Mouse (Mus musculus) midbrain, embryonic 10.5 days (tissue): Measurements from ENCODE around the gene Apon. TPM values are rescaled to one million over a fixed set of nuclear protein-coding genes. Genes with fewer than 3 reads are reported as not detected.
"Not testable (repeated sequence)": the region's sequence is repeated elsewhere in the genome, so short reads cannot be mapped to it uniquely, and the experiment has no call there.

ENCODE experiments used
- DNase-seq: peaks from one replicate; pipeline ENCODE4 v3.0.0-alpha.2; 2017; ENCODE audit warnings: low spot score
- H3K27ac ChIP-seq: fragments of 300-500 bp; sonication (generic); replicated peaks from 2 replicates; pipeline ENCODE4 v1.5.1; 2016; ENCODE audit warnings: mild to moderate bottlenecking
- H3K27me3 ChIP-seq: fragments of 300-500 bp; sonication (generic); 2 replicates; pipeline ENCODE4 v1.6.1; 2016; ENCODE audit warnings: low read depth, mild to moderate bottlenecking; ENCODE audit not compliant: poor library complexity, severe bottlenecking
- H3K36me3 ChIP-seq: fragments of 300-500 bp; sonication (generic); 2 replicates; pipeline ENCODE4 v1.6.1; 2016; ENCODE audit warnings: mild to moderate bottlenecking, moderate library complexity
- H3K4me1 ChIP-seq: fragments of 300-500 bp; sonication (generic); 2 replicates; pipeline ENCODE4 v1.6.1; 2016
- H3K4me3 ChIP-seq: fragments of 300-500 bp; sonication (generic); 2 replicates; pipeline ENCODE4 v1.5.1; 2016; ENCODE audit warnings: mild to moderate bottlenecking, moderate library complexity
- H3K9me3 ChIP-seq: fragments of 300-500 bp; sonication (generic); replicated peaks from 2 replicates; pipeline ENCODE4 v1.6.1; 2016; ENCODE audit warnings: mild to moderate bottlenecking
- WGBS: fragments of 180-500 bp; shearing (Covaris S2); methylation state at CpG from one replicate; pipeline ENCODE4 v1.1.7; 2016; 5-methylcytosine and 5-hydroxymethylcytosine counted together
- polyA plus RNA-seq: library from polyadenylated mRNA; unstranded; fragments of >200 nt; fragmentation: Nextera tagmentation; extraction: Ambion mirVana; gene quantifications from 2 replicates; pipeline ENCODE4 v1.2.1, GENCODE M21; 2016

Gene Apon
- polyA plus RNA-seq, 1 experiment from 2014 or later, result 0.73 TPM

DNA sequence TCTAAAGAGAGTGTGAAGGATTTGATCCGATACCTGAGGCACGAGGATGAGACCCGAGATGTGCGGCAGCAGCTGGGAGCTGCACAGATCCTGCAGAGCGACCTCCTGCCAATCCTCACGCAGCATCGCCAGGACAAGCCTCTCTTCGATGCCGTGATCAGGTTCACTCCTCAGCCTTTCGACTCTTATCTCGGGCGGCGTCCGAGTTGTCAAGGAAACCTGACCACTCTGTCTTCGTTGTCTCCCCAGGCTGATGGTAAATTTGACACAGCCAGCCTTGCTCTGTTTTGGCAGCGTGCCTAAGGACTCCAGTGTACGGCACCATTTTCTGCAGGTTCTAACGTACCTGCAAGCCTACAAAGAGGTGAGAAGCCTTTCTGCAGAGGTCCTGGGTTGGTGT is 13.8 kb upstream of the Apon start:
- Histone ChIP-seq H3K4me3 (no peak overlapping the region), H3K9me3 (no peaks in the 10 kb centered on the region), H3K36me3 (peaks cover 78% of the 10 kb centered on the region), H3K27me3 (no peaks in the 10 kb centered on the region), H3K4me1 (peaks cover 12% of the 10 kb centered on the region), H3K27ac (no peak overlapping the region)
- WGBS, result 94% methylated on average over 18 of the region's 18 CpGs
- no peak for DNase-seq

DNA sequence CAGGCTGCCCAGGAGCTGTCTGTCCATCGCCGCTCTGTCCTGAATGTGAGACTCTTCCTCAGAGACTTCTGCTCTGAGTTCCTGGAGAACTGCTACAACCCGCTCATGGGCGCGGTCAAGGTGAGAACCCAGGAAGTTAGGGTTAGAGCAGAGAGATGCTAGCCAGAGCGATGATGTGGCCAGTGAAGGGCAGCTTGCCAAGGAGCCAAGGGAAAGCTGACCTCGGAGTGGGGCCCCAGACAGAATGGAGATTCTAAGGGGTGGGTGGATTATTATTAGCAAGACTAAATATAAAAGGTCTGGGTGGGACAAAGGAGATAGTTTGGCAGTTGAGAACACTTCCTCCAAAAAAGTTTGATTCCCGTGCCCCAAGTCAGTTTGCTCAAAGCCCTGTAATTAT is 10.6 kb upstream of the Apon start:
- Histone ChIP-seq H3K9me3 (no peaks in the 10 kb centered on the region), H3K36me3 (peaks cover 98% of the 10 kb centered on the region), H3K4me3 (no peak overlapping the region), H3K27me3 (no peaks in the 10 kb centered on the region), H3K27ac (no peak overlapping the region), H3K4me1 (0 out of 2 replicates have a peak, but pooled peaks cover under 1% of the 10 kb centered on the region)
- WGBS, result 98% methylated on average over 8 of the region's 8 CpGs
- DNase-seq, result no peak

DNA sequence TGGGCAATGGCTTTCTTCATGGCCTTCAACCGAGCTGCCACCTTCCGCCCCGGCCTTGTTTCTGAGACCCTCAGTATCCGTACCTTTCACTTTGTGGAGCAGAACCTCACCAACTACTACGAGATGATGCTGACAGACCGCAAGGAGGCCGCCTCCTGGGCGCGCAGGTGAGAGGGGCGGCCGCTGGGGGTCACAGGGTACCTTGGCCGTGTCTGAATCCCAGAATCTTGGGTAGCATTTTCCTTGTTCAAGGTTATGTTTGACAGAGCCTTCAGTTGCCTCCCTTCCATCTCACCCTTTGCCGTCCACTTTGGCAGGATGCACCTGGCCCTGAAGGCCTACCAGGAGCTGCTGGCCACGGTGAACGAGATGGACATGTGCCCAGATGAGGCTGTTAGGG is 9.8 kb upstream of the Apon start:
- no peak overlapping the region for H3K27ac ChIP-seq
- H3K36me3 ChIP-seq, result peaks cover 100% of the 10 kb centered on the region
- H3K9me3 ChIP-seq, result no peaks in the 10 kb centered on the region
- no peaks in the 10 kb centered on the region for H3K27me3 ChIP-seq
- no peak for DNase-seq
- 95% methylated on average over 15 of the region's 15 CpGs for WGBS
- H3K4me3 ChIP-seq, result no peak overlapping the region
- no peaks in the 10 kb centered on the region for H3K4me1 ChIP-seq

DNA sequence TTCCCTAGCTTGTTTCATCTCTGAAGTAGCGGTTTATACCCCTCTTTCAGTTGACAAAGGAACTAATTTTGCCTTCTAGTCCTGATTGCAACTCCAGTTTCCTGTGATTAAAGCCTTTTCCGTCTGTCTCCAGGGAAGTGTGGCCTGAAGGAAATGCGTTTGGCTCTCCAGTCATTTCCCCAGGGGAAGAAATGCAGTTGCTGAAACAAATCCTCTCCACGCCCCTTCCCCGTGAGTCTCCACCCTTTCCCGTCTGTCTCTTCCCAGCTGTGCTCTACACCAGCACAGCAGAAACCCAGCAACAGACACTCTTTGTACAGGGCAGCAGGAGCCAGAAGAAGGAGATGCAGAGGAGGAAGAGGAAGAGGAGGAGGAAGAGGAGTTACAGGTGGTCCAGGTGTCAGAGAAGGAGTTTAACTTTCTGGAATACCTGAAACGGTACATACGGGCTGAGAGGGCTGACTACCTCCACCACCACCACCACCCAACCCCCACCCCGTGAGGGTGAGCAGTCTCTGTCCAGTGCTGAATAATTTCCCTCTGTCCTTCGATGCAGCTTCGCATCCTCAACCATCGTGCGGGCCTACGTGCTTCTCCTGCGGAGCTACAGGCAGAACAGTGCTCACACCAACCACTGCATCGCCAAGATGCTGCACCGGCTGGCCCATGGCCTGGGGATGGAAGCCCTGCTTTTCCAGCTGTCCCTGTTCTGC is 6.7 kb upstream of the Apon start:
- Histone ChIP-seq H3K4me1 (no peaks in the 10 kb centered on the region), H3K27ac (no peak overlapping the region), H3K9me3 (no peaks in the 10 kb centered on the region), H3K27me3 (no peaks in the 10 kb centered on the region), H3K36me3 (peaks cover 100% of the 10 kb centered on the region), H3K4me3 (no peak overlapping the region)
- WGBS, result 89% methylated on average over 17 of the region's 17 CpGs
- DNase-seq, result no peak

DNA sequence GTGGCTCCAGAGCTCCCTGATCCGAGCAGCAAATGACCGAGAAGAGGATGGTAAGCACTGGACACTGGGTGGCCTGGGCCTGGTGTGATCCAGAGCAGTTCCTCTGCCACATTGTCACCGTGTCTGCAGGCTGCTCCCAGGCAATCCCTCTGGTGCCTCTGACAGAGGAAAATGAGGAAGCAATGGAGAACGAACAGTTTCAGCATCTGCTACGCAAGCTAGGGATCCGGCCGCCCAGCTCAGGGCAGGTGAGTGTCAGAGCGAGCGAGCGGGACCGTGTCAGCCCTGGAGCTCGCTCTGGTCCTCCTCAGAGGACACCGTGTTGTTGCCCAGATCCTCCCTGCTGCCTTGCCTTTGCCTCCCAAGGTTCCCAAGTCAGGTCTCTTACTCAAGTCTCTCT is 3.3 kb upstream of the Apon start:
- Histone ChIP-seq H3K4me1 (no peaks in the 10 kb centered on the region), H3K27me3 (no peaks in the 10 kb centered on the region), H3K4me3 (no peak overlapping the region), H3K9me3 (no peaks in the 10 kb centered on the region), H3K36me3 (peaks cover 83% of the 10 kb centered on the region), H3K27ac (no peak overlapping the region)
- 96% methylated on average over 13 of the region's 13 CpGs for WGBS
- no peak for DNase-seq

DNA sequence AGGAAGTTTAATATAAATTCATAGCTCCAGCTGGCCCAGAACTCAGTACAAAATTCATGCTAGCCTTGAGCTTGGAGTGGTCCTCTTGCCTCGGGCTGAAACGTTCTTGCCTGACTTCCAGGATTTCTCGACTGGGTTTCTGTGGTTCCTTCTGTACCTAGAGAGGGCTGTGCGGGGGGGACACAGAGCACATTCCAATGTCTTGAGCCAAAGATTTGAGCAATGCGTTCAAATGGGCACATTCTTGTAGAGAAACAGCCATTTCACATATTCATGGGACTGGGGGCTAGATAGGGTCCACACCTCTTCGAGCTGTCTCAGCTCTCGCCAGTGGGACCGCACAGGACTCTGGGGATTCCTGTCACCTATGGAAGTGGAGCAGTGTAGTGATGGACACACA is 2.0 kb downstream of the Apon start:
- Histone ChIP-seq H3K36me3 (peaks cover 30% of the 10 kb centered on the region), H3K27ac (no peak overlapping the region), H3K27me3 (no peaks in the 10 kb centered on the region), H3K9me3 (no peaks in the 10 kb centered on the region), H3K4me3 (no peak overlapping the region), H3K4me1 (no peaks in the 10 kb centered on the region)
- 91% methylated on average over 8 of the region's 8 CpGs for WGBS
- DNase-seq, result no peak

DNA sequence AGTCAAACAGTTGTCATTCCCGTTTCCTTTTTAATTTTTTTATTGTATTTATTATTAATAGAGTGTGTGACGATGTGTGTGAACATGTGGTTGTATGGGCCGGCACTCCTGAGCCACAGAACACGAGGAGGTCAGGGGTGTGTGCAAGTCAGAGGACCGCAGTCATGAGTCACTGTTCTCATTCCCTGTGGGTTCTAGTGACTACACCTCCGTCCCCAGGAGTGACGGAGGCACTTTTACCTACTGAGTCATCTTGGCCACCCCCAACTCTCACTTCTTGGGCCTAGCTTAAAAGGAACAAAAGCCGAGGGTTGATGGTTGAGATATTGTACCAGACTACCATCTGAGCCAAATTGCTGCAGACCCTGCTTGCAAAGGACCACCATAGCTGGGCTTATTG is 2.4 kb downstream of the Apon start:
- H3K4me1 ChIP-seq, result no peaks in the 10 kb centered on the region
- no peak overlapping the region for H3K4me3 ChIP-seq
- no peaks in the 10 kb centered on the region for H3K27me3 ChIP-seq
- no peak overlapping the region for H3K27ac ChIP-seq
- no peak for DNase-seq
- H3K36me3 ChIP-seq, result peaks cover 26% of the 10 kb centered on the region
- 92% methylated on average over 8 of the region's 8 CpGs for whole genome bisulfite sequencing
- H3K9me3 ChIP-seq, result no peaks in the 10 kb centered on the region

DNA sequence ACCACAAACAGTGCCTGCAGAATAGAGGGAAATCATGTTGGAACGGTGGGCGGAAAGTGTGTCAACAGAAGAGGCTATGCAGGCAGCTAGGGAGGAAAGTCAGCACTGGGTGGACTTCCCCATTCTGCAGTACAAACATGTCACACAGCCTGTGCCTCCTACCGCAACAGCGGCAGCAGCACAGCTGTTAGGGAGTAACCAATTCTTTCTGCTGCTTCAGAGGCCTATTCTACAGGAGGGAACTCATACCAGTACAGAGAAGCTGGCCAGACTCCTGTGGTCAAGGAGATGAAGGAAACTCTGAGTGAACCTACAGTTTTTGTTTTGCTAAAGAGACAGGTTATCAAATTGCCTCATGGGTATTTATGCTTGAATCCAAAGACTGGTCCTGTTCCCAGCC is 5.1 kb downstream of the Apon start:
- H3K9me3 ChIP-seq, result no peaks in the 10 kb centered on the region
- H3K4me1 ChIP-seq, result no peaks in the 10 kb centered on the region
- H3K27me3 ChIP-seq, result no peaks in the 10 kb centered on the region
- H3K4me3 ChIP-seq, result no peak overlapping the region
- H3K36me3 ChIP-seq, result no peaks in the 10 kb centered on the region
- 89% methylated on average over 4 of the region's 4 CpGs for WGBS
- no peak overlapping the region for H3K27ac ChIP-seq
- DNase-seq, result no peak

DNA sequence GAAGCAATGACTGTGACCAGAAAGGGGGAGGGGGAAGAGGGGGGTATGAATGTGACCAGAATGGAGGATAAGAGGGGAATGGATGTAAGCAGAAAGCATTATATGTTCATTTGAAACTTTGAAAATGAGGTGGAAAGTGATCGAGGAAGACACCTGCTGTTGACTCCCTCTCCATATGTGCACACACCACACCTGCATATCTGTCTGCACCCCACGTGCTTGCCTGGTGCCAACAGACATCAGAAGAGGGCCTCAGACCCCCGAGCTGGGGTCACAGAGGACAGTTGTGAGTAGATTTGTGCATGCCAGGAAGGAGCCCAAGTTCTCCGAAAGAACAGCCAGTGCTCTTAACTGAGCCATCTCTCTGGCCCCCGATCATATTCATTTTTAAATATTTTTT is 6.0 kb downstream of the Apon start:
- Histone ChIP-seq H3K4me3 (no peak overlapping the region), H3K4me1 (no peaks in the 10 kb centered on the region), H3K27ac (no peak overlapping the region), H3K36me3 (no peaks in the 10 kb centered on the region), H3K27me3 (no peaks in the 10 kb centered on the region), H3K9me3 (no peaks in the 10 kb centered on the region)
- no peak for DNase-seq
- WGBS, result 88% methylated on average over 5 of the region's 5 CpGs

DNA sequence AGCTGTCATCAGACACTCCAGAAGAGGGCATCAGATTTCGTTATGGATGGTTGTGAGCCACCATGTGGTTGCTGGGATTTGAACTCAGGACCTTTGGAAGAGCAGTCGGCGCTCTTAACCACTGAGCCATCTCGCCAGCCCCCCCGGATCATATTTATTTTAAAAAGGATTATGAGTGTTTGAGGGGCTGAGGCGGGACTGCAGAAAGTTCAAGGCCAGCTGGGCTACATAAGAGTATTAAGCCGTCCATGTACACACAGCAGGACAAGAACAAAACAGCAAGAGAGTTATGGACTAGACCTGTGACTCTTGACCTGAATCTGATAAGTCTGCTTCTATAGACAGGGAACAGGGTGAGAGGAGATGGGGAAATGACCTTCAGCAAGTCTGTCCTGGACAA is 6.5 kb downstream of the Apon start:
- WGBS, result 87% methylated on average over 7 of the region's 7 CpGs
- H3K4me3 ChIP-seq, DNase-seq, H3K36me3 ChIP-seq, H3K27ac ChIP-seq, H3K9me3 ChIP-seq, H3K4me1 ChIP-seq, H3K27me3 ChIP-seq: not testable (repeated sequence)

DNA sequence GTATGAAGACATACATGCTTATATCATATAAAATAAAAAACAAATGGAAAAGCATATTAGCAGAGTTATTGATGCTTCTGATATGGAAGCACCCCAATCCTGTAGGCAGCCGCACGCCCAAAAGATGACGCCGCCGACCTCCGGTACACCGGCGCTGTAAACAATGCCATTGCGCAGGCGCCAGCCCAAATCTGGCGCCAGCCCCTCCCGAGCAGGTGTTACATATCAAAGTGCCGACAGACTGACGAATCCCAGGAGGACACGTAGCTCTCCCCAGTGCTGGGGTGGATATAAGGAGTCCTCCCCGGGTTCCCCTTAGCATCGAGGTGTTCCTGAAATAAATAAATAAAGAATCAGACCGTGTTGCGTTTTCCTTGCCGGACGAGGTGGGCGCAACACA is 8.4 kb downstream of the Apon start:
- Histone ChIP-seq H3K27me3 (no peaks in the 10 kb centered on the region), H3K9me3 (no peaks in the 10 kb centered on the region), H3K36me3 (no peaks in the 10 kb centered on the region), H3K4me1 (no peaks in the 10 kb centered on the region), H3K4me3 (no peak overlapping the region), H3K27ac (no peak overlapping the region)
- WGBS, result 83% methylated on average over 22 of the region's 22 CpGs
- DNase-seq, result no peak

DNA sequence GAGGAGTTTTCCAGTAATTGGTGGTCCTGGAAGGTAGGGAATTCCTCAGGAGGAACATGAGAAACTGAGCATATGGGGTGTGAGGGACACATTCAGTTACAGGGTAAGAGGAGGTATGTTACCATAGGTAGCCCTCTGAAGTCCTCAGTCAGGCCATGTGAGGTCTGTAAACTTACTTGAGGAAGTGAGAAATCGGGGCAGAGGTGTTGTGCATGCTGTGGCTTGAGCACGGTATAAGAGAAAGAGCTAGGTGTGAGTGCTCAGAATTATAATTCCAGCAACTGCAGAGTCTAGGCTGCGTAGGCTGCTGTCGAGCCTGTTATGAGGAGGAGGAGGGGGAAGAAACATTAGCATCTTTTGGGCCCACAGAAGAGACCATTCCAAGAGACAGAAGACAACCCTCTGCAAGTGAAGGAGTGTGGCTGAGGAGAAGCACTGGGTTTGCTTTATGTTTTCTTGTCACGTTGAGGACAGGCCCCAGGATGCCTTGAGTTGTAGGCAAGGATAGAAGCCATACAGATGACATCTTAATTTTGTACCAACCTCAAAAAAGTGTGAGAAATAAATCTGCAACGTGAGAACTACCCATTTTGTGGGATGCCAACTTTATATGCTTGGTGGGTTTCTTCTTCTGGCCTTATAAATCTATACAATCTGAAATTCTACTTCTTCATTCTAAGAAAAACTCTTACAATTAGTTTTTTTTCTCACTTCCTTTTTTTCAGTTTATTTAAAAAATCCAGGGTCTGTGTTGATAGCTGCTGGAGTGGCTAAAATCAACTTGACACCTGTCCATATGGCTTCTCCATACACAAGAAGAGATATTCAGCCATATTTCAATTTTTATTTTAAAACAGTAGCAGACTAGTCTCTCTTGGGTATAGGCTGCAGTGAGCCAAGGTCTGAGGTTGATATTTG is 9.8 kb downstream of the Apon start:
- no peak for DNase-seq
- no peaks in the 10 kb centered on the region for H3K36me3 ChIP-seq
- no peaks in the 10 kb centered on the region for H3K27me3 ChIP-seq
- no peak overlapping the region for H3K27ac ChIP-seq
- 84% methylated on average over 6 of the region's 6 CpGs for WGBS
- no peak overlapping the region for H3K4me3 ChIP-seq
- H3K9me3 ChIP-seq, result no peaks in the 10 kb centered on the region
- H3K4me1 ChIP-seq, result no peaks in the 10 kb centered on the region

DNA sequence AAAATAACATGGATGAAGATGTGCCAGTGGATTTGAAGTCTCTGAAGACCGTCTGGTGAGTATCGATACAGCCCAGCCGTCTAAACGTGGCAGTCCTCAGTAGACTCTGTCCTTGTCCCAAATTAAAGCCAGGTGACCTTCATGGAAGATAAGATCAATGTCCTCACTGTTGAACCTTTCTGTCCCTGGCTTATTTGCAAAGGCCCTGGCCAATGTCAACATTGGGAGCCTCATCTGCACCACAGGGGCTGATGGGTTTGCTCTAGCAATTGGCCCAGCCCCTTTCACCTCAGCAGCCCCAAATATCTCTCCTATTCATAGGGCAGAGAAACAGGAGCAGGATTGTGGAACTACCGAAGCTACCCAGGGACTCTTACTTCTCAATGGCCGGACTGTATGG is 14.5 kb downstream of the Apon start, which contains the start of gene Apof:
Gene Apof (plus strand): TSS at position 301 of the 400 bp plus-strand sequence.
- H3K36me3 ChIP-seq, result no peaks in the 10 kb centered on the region
- peaks cover 6% of the 10 kb centered on the region for H3K4me1 ChIP-seq
- H3K27ac ChIP-seq, result no peak within 1 kb of the TSS
- no peak within 1 kb of the TSS for H3K4me3 ChIP-seq
- 75% methylated on average over 6 of the region's 6 CpGs for whole genome bisulfite sequencing
- no peaks in the 10 kb centered on the region for H3K9me3 ChIP-seq
- no peak for DNase-seq
- H3K27me3 ChIP-seq, result peaks cover 8% of the 10 kb centered on the region
